Mouse (Mus musculus) kidney, postnatal 10 days (tissue): ENCODE data around the gene Isl2.

Experiments
- DNase-seq: peaks from one replicate; pipeline ENCODE4 v3.0.0; 2021; ENCODE audit warnings: mixed read lengths

Gene Isl2

GRCm38 (mm10) chr9:55548871-55549270 lies 10.4 kb downstream of the Isl2 start:
- DNase-seq = no peak

- no peak for DNase-seq
These were observed 10.9 kb downstream of the Isl2 start for GRCm38 (mm10) chr9:55549302-55549890.

- peak; percentile 52 for DNase-seq
These were observed 16.5 kb downstream of the Isl2 start for GRCm38 (mm10) chr9:55554986-55555385.

GRCm38 (mm10) chr9:55560960-55561359 lies 22.5 kb downstream of the Isl2 start:
- no peak for DNase-seq

GRCm38 (mm10) chr9:55568466-55569159 lies 30.1 kb downstream of the Isl2 start:
- peak; percentile 12 for DNase-seq

- peak; percentile 8 for DNase-seq
These were observed 32.6 kb downstream of the Isl2 start for GRCm38 (mm10) chr9:55571071-55571470.

GRCm38 (mm10) chr9:55576571-55576970 lies 38.1 kb downstream of the Isl2 start:
- DNase-seq = no peak

- no peak for DNase-seq
These were observed 42.9 kb downstream of the Isl2 start for GRCm38 (mm10) chr9:55581414-55581813.

GRCm38 (mm10) chr9:55586141-55586540 lies 47.7 kb downstream of the Isl2 start:
- DNase-seq = no peak
